22 mouse cellular contexts compared by ENCODE assay signal in the genomic region with DNA sequence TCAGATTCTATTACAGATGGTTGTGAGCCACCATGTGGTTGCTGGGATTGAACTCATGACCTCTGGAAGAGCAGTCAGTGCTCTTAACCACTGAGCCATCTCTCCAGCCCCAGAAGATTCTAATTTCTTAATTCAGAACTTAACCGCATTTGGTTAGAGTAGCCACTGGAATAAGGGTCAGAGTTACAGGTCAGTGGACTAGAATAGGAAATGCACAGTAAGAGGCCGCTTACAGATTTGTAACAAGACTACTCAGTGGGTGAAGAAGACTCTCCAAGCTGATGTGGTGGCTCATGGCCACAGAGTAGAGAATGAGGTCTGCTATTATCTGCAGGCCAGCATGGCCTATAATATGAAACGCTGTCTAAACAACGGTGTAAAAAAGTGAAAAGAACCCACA. TPM values are rescaled to one million over a fixed set of nuclear protein-coding genes. Genes with fewer than 3 reads are reported as not detected.
DNase-seq lines count a peak whose midpoint lies in the region; ATAC-seq and TF ChIP-seq lines count a peak whose summit lies in the region.
"Had no signal": no experiment of that assay in that cellular context is flagged by ENCODE, and none has a peak within 500 bp of the region (broad histone marks: within the 10 kb centered on the region; RNA-seq: fewer than 3 reads in every experiment).

No protein-coding gene starts in this region.

- H3K36me3 ChIP-seq in midbrain, postnatal 0 days (ENCODE audit: insufficient read depth, low read length), result peaks cover 8% of the 10 kb centered on the region
- peaks cover 10% of the 10 kb centered on the region for H3K36me3 ChIP-seq in midbrain, embryonic 14.5 days (ENCODE audit: control insufficient read depth, insufficient read depth, low read length)
- H3K36me3 ChIP-seq in kidney, adult 2 months (ENCODE audit: control insufficient read depth, insufficient read depth, low read length), result no peaks in the 10 kb centered on the region

- no peaks in the 10 kb centered on the region for H3K4me1 ChIP-seq in midbrain, postnatal 0 days (ENCODE audit: insufficient read depth, low read length)
- no peaks in the 10 kb centered on the region for H3K4me1 ChIP-seq in midbrain, embryonic 14.5 days (ENCODE audit: control insufficient read depth, insufficient read depth, low read length)
- H3K4me1 ChIP-seq in kidney, adult 2 months (ENCODE audit: control insufficient read depth, insufficient read depth, low read length), result no peaks in the 10 kb centered on the region
- H3K4me1 ChIP-seq: embryonic facial prominence, embryonic 12.5 days had no signal

- TF ChIP-seq POLR2A in kidney, adult 2 months (IDR thresholded peaks at IDR 0.05; ENCODE audit: low read depth, low read length), result no peak

- H3K9ac ChIP-seq in midbrain, postnatal 0 days (replicated peaks; ENCODE audit: low read length, poor library complexity, severe bottlenecking), result no peak overlapping the region
- H3K9ac ChIP-seq in midbrain, embryonic 14.5 days (replicated peaks; ENCODE audit: low read length), result no peak overlapping the region
- H3K9ac ChIP-seq: embryonic facial prominence, embryonic 12.5 days; forebrain, embryonic 13.5 days; forebrain, embryonic 15.5 days; forebrain, postnatal 0 days had no signal

- H3K4me2 ChIP-seq in midbrain, postnatal 0 days (ENCODE audit: low read depth, low read length, poor library complexity, severe bottlenecking), result no peak overlapping the region
- H3K4me2 ChIP-seq in midbrain, embryonic 14.5 days (ENCODE audit: low read length), result no peak overlapping the region
- H3K4me2 ChIP-seq: embryonic facial prominence, embryonic 12.5 days; forebrain, embryonic 13.5 days; forebrain, embryonic 15.5 days had no signal

- WGBS in midbrain, postnatal 0 days, result 63% methylated on average over 4 of the region's 4 CpGs
- WGBS in midbrain, embryonic 14.5 days, result 76% methylated on average over 4 of the region's 4 CpGs
- 56% methylated on average over 4 of the region's 4 CpGs for WGBS in kidney, adult 2 months

- TF ChIP-seq CTCF in left cerebral cortex, adult 2 months (IDR thresholded peaks at IDR 0.05), result 0 out of 2 replicates have a peak, but pooled peaks have one; percentile 14
- TF ChIP-seq CTCF in midbrain, postnatal 0 days (IDR thresholded peaks at IDR 0.05), result 0 out of 2 replicates have a peak, but pooled peaks have one; percentile 18
- TF ChIP-seq CTCF in kidney, adult 2 months (conservative IDR thresholded peaks at IDR 0.05; ENCODE audit: insufficient read depth, insufficient read length, low read depth, low read length), result no peak

- no peak overlapping the region for H3K4me3 ChIP-seq in left cerebral cortex, adult 2 months
- no peak overlapping the region for H3K4me3 ChIP-seq in midbrain, postnatal 0 days (ENCODE audit: low read depth, low read length)
- H3K4me3 ChIP-seq in midbrain, embryonic 14.5 days (replicated peaks; ENCODE audit: low read depth, low read length), result no peak overlapping the region
- H3K4me3 ChIP-seq in kidney, adult 2 months (ENCODE audit: insufficient read depth, low read depth, low read length), result no peak overlapping the region
- H3K4me3 ChIP-seq: embryonic facial prominence, embryonic 10.5 days; embryonic facial prominence, embryonic 12.5 days; forebrain, embryonic 13.5 days; forebrain, embryonic 15.5 days had no signal

- H3K27ac ChIP-seq in left cerebral cortex, adult 2 months, result no peak overlapping the region
- no peak overlapping the region for H3K27ac ChIP-seq in midbrain, postnatal 0 days (ENCODE audit: low read depth, low read length)
- no peak overlapping the region for H3K27ac ChIP-seq in midbrain, embryonic 14.5 days (replicated peaks; ENCODE audit: low read depth, low read length)
- no peak overlapping the region for H3K27ac ChIP-seq in kidney, adult 2 months (ENCODE audit: insufficient read depth, low read depth, low read length)
- H3K27ac ChIP-seq: embryonic facial prominence, embryonic 10.5 days; embryonic facial prominence, embryonic 12.5 days; forebrain, embryonic 13.5 days; forebrain, embryonic 15.5 days had no signal

- no peak for ATAC-seq in midbrain, postnatal 0 days (ENCODE audit: low FRiP score)
- no peak for ATAC-seq in midbrain, embryonic 14.5 days (ENCODE audit: low FRiP score, low TSS enrichment)
- ATAC-seq: activated CD4-positive, CD25-positive, alpha-beta regulatory T cell, adult 4 months; CD4-positive, CD25-positive, alpha-beta regulatory T cell, adult 4 months; forebrain, embryonic 13.5 days; forebrain, embryonic 15.5 days; forebrain, postnatal 0 days; Patski had no signal

- H3K27me3 ChIP-seq in midbrain, postnatal 0 days (ENCODE audit: insufficient read depth, low read length), result no peaks in the 10 kb centered on the region
- H3K27me3 ChIP-seq in midbrain, embryonic 14.5 days (ENCODE audit: control insufficient read depth, insufficient read depth, low read length), result no peaks in the 10 kb centered on the region
- H3K27me3 ChIP-seq in kidney, adult 2 months (replicated peaks; ENCODE audit: control insufficient read depth, insufficient read depth, low read length), result no peaks in the 10 kb centered on the region
- H3K27me3 ChIP-seq: embryonic facial prominence, embryonic 12.5 days had no signal

- no peaks in the 10 kb centered on the region for H3K9me3 ChIP-seq in midbrain, postnatal 0 days (ENCODE audit: low read length)
- H3K9me3 ChIP-seq in midbrain, embryonic 14.5 days (ENCODE audit: control insufficient read depth, low read length), result no peaks in the 10 kb centered on the region
- H3K9me3 ChIP-seq: embryonic facial prominence, embryonic 10.5 days; embryonic facial prominence, embryonic 12.5 days; forebrain, embryonic 13.5 days; forebrain, embryonic 15.5 days had no signal

- DNase-seq in left cerebral cortex, adult 2 months (ENCODE audit: extremely low spot score in 1 of 2, low spot score in 2 of 2), result no peak
- no peak for DNase-seq in left cerebral cortex, adult 18-20 months (ENCODE audit: low spot score in 2 of 2)
- no peak for DNase-seq in midbrain, postnatal 0 days (ENCODE audit: low spot score)
- no peak for DNase-seq in midbrain, embryonic 14.5 days
- no peak for DNase-seq in kidney, adult 2 months
- DNase-seq: adrenal gland, adult 8-10 months; adrenal gland, postnatal 14 days; adrenal gland, postnatal 36 days; B cell, adult 2 months; cerebellum, adult 11-12 months; cerebellum, adult 2 months; cerebellum, adult 9-10 months; cerebellum, postnatal 10 days; cerebellum, postnatal 25 days; forebrain, postnatal 0 days had no signal

- intact Hi-C loops in left cerebral cortex, adult 2 months (cut with DNase I), result loop anchor here (10.0 kb wide), 1 partner anchor 598 kb away; a partner anchor contains a TSS

RNA-seq across cellular contexts. Expression of a gene that starts 10.3 kb away (rescaled TPM):
- total RNA-seq in left cerebral cortex, adult 2 months (2021), result 10 to 100 TPM; 37.2 to 43.6 TPM
- 10 to 100 TPM; 37.1 to 41.8 TPM for total RNA-seq in left cerebral cortex, adult 18-20 months (2021)
- total RNA-seq in midbrain, postnatal 0 days (2014; rRNA removed), result 79.5 and 101 TPM in 2 replicates
- polyA plus RNA-seq in midbrain, postnatal 0 days (2015; fragmentation: Nextera tagmentation; extraction: Ambion mirVana), result 121 and 129 TPM in 2 replicates
- 100 and 104 TPM in 2 replicates for polyA plus RNA-seq in midbrain, embryonic 14.5 days (2014; fragmentation: Nextera tagmentation; extraction: Ambion mirVana)
- 97.2 and 106 TPM in 2 replicates for polyA plus RNA-seq in kidney, adult 2 months (2012; rRNA removed)

RNA-seq across cellular contexts. Expression of a gene that starts 39.7 kb away (rescaled TPM):
- 100 to 1,000 TPM; 249 to 287 TPM for total RNA-seq in left cerebral cortex, adult 2 months (2021)
- total RNA-seq in left cerebral cortex, adult 18-20 months (2021), result 100 to 1,000 TPM; 220 to 272 TPM
- total RNA-seq in midbrain, postnatal 0 days (2014; rRNA removed), result 23.8 and 32.7 TPM in 2 replicates
- 18.0 TPM in 2 replicates for polyA plus RNA-seq in midbrain, postnatal 0 days (2015; fragmentation: Nextera tagmentation; extraction: Ambion mirVana)
- 11.0 and 11.2 TPM in 2 replicates for polyA plus RNA-seq in midbrain, embryonic 14.5 days (2014; fragmentation: Nextera tagmentation; extraction: Ambion mirVana)
- polyA plus RNA-seq in kidney, adult 2 months (2012; rRNA removed), result 78.1 and 88.4 TPM in 2 replicates
